Mouse (Mus musculus): ENCODE measurements around the gene Palld.

DNA sequence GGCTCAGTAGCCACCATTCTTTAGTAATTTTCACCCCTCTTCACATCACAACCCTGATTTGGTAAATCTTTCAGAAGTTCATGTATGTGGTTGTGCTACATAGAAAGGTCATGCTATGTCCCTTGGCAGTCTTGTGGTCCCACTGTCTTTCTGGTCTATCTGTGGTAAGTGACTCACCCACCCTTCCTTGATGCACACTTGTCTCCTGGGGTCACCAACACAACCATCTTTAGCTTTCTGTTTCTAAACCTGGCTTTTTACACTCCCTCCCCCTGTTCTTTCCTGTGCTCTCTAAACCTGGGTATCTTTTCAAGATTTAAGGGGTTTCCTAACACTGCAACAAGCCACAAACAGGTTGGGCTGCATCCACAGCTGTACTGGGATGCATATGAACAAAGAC lies 345.5 kb downstream of the Palld start:
- TF ChIP-seq CTCF (IDR thresholded peaks at IDR 0.05; ENCODE audit: extremely low read depth, insufficient read length, insufficient replicate concordance, low read depth, low read length), result no peak
- TF ChIP-seq POLR2A (IDR thresholded peaks at IDR 0.05; ENCODE audit: low read depth, low read length), result no peak

All from small intestine, adult 2 months (tissue).